Mouse (Mus musculus) hindbrain, embryonic 10.5 days (tissue): ENCODE results near the gene H2-Ke6. TPM values are rescaled to one million over a fixed set of nuclear protein-coding genes. Genes with fewer than 3 reads are reported as not detected.
A peak's percentile ranks its signal among the peaks of the same experiment; 100 is the strongest.
"Not testable (repeated sequence)": the region's sequence is repeated elsewhere in the genome, so short reads cannot be mapped to it uniquely, and the experiment has no call there.

Experiments used
- DNase-seq: peaks from one replicate; pipeline ENCODE4 v3.0.0-alpha.2; 2017; ENCODE audit warnings: low spot score
- H3K27ac ChIP-seq: fragments of 300-500 bp; sonication (generic); 2 replicates; pipeline ENCODE4 v1.5.1; 2016; ENCODE audit warnings: mild to moderate bottlenecking, moderate library complexity
- H3K27me3 ChIP-seq: fragments of 300-500 bp; sonication (generic); 2 replicates; pipeline ENCODE4 v1.6.1; 2016; ENCODE audit warnings: mild to moderate bottlenecking; ENCODE audit not compliant: poor library complexity, insufficient read depth, severe bottlenecking
- H3K36me3 ChIP-seq: fragments of 300-500 bp; sonication (generic); 2 replicates; pipeline ENCODE4 v1.6.1; 2016; ENCODE audit warnings: mild to moderate bottlenecking, moderate library complexity
- H3K4me1 ChIP-seq: fragments of 300-500 bp; sonication (generic); replicated peaks from 2 replicates; pipeline ENCODE4 v1.6.1; 2016; ENCODE audit warnings: mild to moderate bottlenecking
- H3K4me3 ChIP-seq: fragments of 300-500 bp; sonication (generic); 2 replicates; pipeline ENCODE4 v1.5.1; 2016; ENCODE audit warnings: mild to moderate bottlenecking, moderate library complexity
- H3K9me3 ChIP-seq: fragments of 300-500 bp; sonication (generic); 2 replicates; pipeline ENCODE4 v1.6.1; 2016; ENCODE audit warnings: mild to moderate bottlenecking, moderate library complexity
- WGBS: fragments of 180-500 bp; shearing (Covaris S2); methylation state at CpG from one replicate; pipeline ENCODE4 v1.1.7; 2016; 5-methylcytosine and 5-hydroxymethylcytosine counted together
- polyA plus RNA-seq: library from polyadenylated mRNA; unstranded; fragments of >200 nt; fragmentation: Nextera tagmentation; extraction: Ambion mirVana; gene quantifications from 2 replicates; pipeline ENCODE4 v1.2.1, GENCODE M21; 2016

Gene H2-Ke6
- polyA plus RNA-seq, 1 experiment from 2014 or later, result 65.5 TPM

GRCm38 (mm10) chr17:34003426-34003825 is 24.4 kb downstream of the H2-Ke6 start:
- DNase-seq, result peak; percentile 68
- Histone ChIP-seq H3K27me3 (peaks cover 45% of the 10 kb centered on the region), H3K9me3 (0 out of 2 replicates have a peak, but pooled peaks cover 3% of the 10 kb centered on the region), H3K36me3 (no peaks in the 10 kb centered on the region), H3K27ac (no peak overlapping the region), H3K4me3 (no peak overlapping the region), H3K4me1 (peaks cover 19% of the 10 kb centered on the region)
- WGBS, result 6% methylated on average over 5 of the region's 5 CpGs

GRCm38 (mm10) chr17:34000796-34001195 is 27.1 kb downstream of the H2-Ke6 start:
- H3K9me3 ChIP-seq, H3K36me3 ChIP-seq, H3K27ac ChIP-seq, DNase-seq: not testable (repeated sequence)
- Histone ChIP-seq H3K4me3 (peak overlapping the region; percentile 74; the same call in 1 of the 2 replicates), H3K4me1 (peaks cover 19% of the 10 kb centered on the region), H3K27me3 (peaks cover 60% of the 10 kb centered on the region)
- WGBS, result 70% methylated on average over 2 of the region's 2 CpGs

GRCm38 (mm10) chr17:34000150-34000537 is 27.7 kb downstream of the H2-Ke6 start, which contains the start of gene H2-K1:
Gene H2-K1 (minus strand): TSS chr17:34000347.
- H3K4me1 ChIP-seq, result peaks cover 19% of the 10 kb centered on the region
- peak within 1 kb of the TSS; percentile 84 for H3K27ac ChIP-seq
- no peaks in the 10 kb centered on the region for H3K9me3 ChIP-seq
- peak within 1 kb of the TSS; percentile 74 for H3K4me3 ChIP-seq
- WGBS, result under 1% methylated on average over 30 of the region's 30 CpGs
- peak; percentile 66 for DNase-seq
- H3K36me3 ChIP-seq, result no peaks in the 10 kb centered on the region
- H3K27me3 ChIP-seq, result peaks cover 57% of the 10 kb centered on the region

- Histone ChIP-seq H3K4me1 (peaks cover 19% of the 10 kb centered on the region), H3K36me3 (no peaks in the 10 kb centered on the region), H3K4me3 (peak overlapping the region; percentile 74), H3K27me3 (peaks cover 57% of the 10 kb centered on the region), H3K9me3 (no peaks in the 10 kb centered on the region), H3K27ac (peak overlapping the region; percentile 84)
- 2% methylated on average over 87 of the region's 87 CpGs for WGBS
- DNase-seq, result peak; percentile 43
Measured at GRCm38 (mm10) chr17:33999341-34000149, 28.3 kb downstream of the H2-Ke6 start.

GRCm38 (mm10) chr17:33998697-33999096 is 29.2 kb downstream of the H2-Ke6 start:
- WGBS, result 57% methylated on average over 5 of the region's 5 CpGs
- H3K4me1 ChIP-seq, result peaks cover 18% of the 10 kb centered on the region
- H3K4me3 ChIP-seq, DNase-seq, H3K27ac ChIP-seq, H3K9me3 ChIP-seq, H3K36me3 ChIP-seq: not testable (repeated sequence)
- peaks cover 57% of the 10 kb centered on the region for H3K27me3 ChIP-seq

GRCm38 (mm10) chr17:33997025-33997424 is 30.8 kb downstream of the H2-Ke6 start:
- H3K9me3 ChIP-seq, H3K36me3 ChIP-seq, H3K27ac ChIP-seq, DNase-seq, H3K4me3 ChIP-seq: not testable (repeated sequence)
- 91% methylated on average over 2 of the region's 2 CpGs for WGBS
- Histone ChIP-seq H3K27me3 (peaks cover 52% of the 10 kb centered on the region), H3K4me1 (peaks cover 17% of the 10 kb centered on the region)

GRCm38 (mm10) chr17:33995651-33996050 is 32.2 kb downstream of the H2-Ke6 start:
- 73% methylated on average over 3 of the region's 3 CpGs for WGBS
- Histone ChIP-seq H3K4me1 (peaks cover 17% of the 10 kb centered on the region), H3K27me3 (peaks cover 38% of the 10 kb centered on the region), H3K4me3 (no peak overlapping the region), H3K9me3 (no peaks in the 10 kb centered on the region), H3K27ac (no peak overlapping the region), H3K36me3 (no peaks in the 10 kb centered on the region)
- DNase-seq, result no peak

- 90% methylated on average over 8 of the region's 8 CpGs for WGBS
- no peak overlapping the region for H3K27ac ChIP-seq
- H3K4me3 ChIP-seq, result no peak overlapping the region
- no peak for DNase-seq
- H3K4me1 ChIP-seq, result peaks cover 10% of the 10 kb centered on the region
- H3K27me3 ChIP-seq, result peaks cover 31% of the 10 kb centered on the region
- no peaks in the 10 kb centered on the region for H3K9me3 ChIP-seq
- no peaks in the 10 kb centered on the region for H3K36me3 ChIP-seq
Measured at GRCm38 (mm10) chr17:33994959-33995358, 32.9 kb downstream of the H2-Ke6 start.

GRCm38 (mm10) chr17:33991788-33992664 is 35.8 kb downstream of the H2-Ke6 start:
- H3K4me1 ChIP-seq, result no peaks in the 10 kb centered on the region
- H3K27me3 ChIP-seq, result peaks cover 6% of the 10 kb centered on the region
- 32% methylated on average over 10 of the region's 10 CpGs for WGBS
- H3K4me3 ChIP-seq, result no peak overlapping the region
- H3K9me3 ChIP-seq, result no peaks in the 10 kb centered on the region
- DNase-seq, result peak; percentile 65
- H3K27ac ChIP-seq, result no peak overlapping the region
- H3K36me3 ChIP-seq, result no peaks in the 10 kb centered on the region

GRCm38 (mm10) chr17:33982136-33982535 is 45.7 kb downstream of the H2-Ke6 start:
- 11% methylated on average over 8 of the region's 8 CpGs for WGBS
- H3K27me3 ChIP-seq, result peaks cover 37% of the 10 kb centered on the region
- H3K4me3 ChIP-seq, result peak overlapping the region; percentile 61
- H3K27ac ChIP-seq, H3K36me3 ChIP-seq, H3K9me3 ChIP-seq: not testable (repeated sequence)
- peak; percentile 58 for DNase-seq
- H3K4me1 ChIP-seq, result peaks cover 29% of the 10 kb centered on the region

GRCm38 (mm10) chr17:33981192-33981909 is 46.5 kb downstream of the H2-Ke6 start:
- H3K4me3 ChIP-seq, result peak overlapping the region; percentile 61
- peak; percentile 92 for DNase-seq
- H3K4me1 ChIP-seq, result peaks cover 29% of the 10 kb centered on the region
- not testable (repeated sequence) for H3K9me3 ChIP-seq, H3K36me3 ChIP-seq
- H3K27me3 ChIP-seq, result peaks cover 45% of the 10 kb centered on the region
- H3K27ac ChIP-seq, result peak overlapping the region; percentile 91
- WGBS, result 1% methylated on average over 27 of the region's 27 CpGs
